Mouse (Mus musculus) gastrocnemius, postnatal 14 days (tissue): Measurements from ENCODE around the gene Gm49394. TPM values are rescaled to one million over a fixed set of nuclear protein-coding genes. Genes with fewer than 3 reads are reported as not detected.

Experiments
- microRNA-seq, 2 experiments: library from miRNA; unstranded; fragments of <30 nt; microRNA quantifications; one replicate each; pipeline ENCODE4 v1.2.0; 2021
- total RNA-seq, 2 experiments: library from RNA; stranded (reverse); gene quantifications; 2 replicates each; pipeline ENCODE4 v1.2.3; 2021

Gene Gm49394
- total RNA-seq, 2 experiments from 2014 or later: 0.22 to 0.86 TPM

Small RNA genes within 50 kb of the gene (microRNA-seq; reads per million reads assigned to microRNA genes)
- 4,755 to 6,059 reads per million in 2 experiments for gene Mir483

Other genes starting within 250 kb of the Gm49394 start
- not detected for gene Syt8, start 235.1 kb downstream of the Gm49394 start, total RNA-seq
- gene Tnni2, start 228.1 kb downstream of the Gm49394 start, total RNA-seq: over 10,000 TPM; 14,029 to 14,677 TPM
- gene Lsp1, start 209.1 kb downstream of the Gm49394 start, total RNA-seq: 10 to 100 TPM; 22.2 to 35.0 TPM
- over 10,000 TPM; 22,199 to 23,470 TPM for gene Tnnt3, start 171.1 kb downstream of the Gm49394 start, total RNA-seq
- gene Mrpl23, start 137.3 kb downstream of the Gm49394 start, total RNA-seq: 1 to 10 TPM; 5.0 to 5.2 TPM
- 1,000 to 10,000 TPM; 2,828 to 3,358 TPM for gene Igf2, start 3.1 kb downstream of the Gm49394 start, total RNA-seq
- gene Ins2, start 73.4 kb upstream of the Gm49394 start, total RNA-seq: not detected